Mouse (Mus musculus): ENCODE measurements at regions not wholly inside any gene's neighbourhood (a gene's known extent, or its start where the extent isn't known, plus 50 kb on each side); places are given as distances from the start of the nearest gene placed in this dataset.
"Not testable (repeated sequence)": the region's sequence is repeated elsewhere in the genome, so short reads cannot be mapped to it uniquely, and the experiment has no call there.

DNA sequence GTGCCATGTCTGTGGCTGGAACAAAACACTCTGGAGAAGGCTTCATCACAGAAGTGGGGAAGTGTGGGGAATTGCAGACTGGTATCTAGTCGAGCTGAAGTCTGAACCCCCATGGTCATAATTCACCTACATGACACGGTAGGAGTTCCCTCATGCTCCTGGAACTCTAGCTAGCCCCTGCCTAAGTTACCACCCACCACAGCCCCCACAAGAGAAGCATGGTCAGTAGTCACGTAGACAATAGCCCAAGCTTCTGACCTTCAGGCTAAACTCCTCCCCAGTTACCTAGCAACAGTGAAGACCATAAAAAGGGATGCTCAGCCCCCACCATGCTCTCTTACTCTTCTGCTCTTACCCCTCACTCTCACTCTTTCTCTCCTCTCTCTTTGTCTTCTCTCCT, 143.8 kb upstream of the Gm17728 start:
- DNase-seq: not testable (repeated sequence)

DNA sequence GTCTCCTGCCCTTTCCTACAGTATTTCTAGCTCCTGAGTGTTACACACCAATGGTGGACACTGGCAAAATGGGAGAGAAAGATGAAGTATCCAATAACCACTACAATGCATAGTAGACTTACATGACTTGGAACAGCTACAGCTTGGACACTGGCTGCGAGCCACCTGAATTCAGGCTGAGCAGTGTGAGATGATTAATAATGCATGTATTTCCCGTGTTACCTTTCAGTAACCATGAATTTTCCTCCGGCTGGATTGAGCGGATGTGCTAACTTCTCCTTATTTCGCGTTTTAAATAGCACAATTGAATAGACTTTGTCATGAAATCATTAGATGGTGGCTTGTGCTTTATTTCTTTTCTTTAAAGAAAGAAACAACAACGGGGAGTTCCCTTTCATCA, 142.4 kb upstream of the Gm17728 start:
- no peak for DNase-seq

DNA sequence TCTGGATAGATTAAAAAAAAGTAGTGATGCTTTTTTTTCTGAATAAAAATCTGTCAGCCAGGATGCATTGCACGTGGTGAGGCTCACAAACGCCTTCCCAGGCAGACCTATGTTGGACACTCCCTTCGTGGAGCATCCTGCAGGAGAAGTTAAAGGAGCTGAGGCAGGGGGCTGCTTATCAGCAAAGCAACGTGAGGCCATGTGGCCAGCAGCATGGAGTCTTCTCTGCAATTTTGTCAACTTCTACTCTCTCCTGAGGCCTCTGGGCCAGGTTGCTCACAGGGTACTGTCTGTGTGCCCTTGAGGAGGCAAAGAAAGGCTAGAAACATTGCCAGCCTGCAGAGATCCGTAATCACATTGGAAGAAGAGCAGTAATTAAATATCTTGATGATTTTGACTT, 140.0 kb upstream of the Gm17728 start:
- no peak for DNase-seq

DNA sequence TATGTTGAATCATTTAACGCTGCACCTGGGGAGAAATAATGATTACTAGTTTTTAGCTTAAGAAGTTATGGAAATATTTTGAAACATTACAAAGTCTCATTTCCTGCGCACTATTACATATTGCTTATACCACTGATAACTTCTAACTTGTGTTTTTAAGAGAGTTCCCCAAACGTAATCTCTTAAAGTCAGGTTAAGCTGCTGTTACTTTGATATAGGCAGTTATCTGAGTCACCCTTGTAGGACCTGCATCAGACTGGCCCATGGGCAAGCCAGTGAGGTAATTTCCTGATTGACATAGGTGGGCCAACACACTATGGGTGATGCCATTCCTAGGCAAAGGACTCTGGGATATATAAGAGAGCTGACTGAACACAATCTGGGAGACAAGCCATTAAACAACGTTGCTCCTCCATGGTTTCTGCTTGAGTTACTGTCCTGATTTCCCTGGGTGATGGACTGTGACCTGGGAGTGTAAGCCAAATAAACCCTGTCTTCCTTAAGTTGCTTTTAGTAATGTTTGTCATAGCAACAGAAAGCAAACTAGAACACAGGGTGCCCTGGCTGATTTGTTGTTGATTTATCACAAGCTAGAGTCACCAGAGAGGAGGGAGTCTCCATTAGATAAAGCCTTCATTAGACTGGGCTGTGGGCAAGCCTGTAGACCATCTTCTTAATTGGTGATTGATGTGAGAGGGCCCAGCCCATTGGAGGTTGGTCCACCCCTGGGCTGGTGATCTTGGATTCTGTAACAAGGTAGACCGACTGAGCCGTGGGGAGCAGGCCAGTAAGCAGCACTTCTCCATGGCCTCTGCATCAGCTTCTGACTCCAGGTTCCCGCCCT, 139.3 kb upstream of the Gm17728 start:
- DNase-seq: no peak

DNA sequence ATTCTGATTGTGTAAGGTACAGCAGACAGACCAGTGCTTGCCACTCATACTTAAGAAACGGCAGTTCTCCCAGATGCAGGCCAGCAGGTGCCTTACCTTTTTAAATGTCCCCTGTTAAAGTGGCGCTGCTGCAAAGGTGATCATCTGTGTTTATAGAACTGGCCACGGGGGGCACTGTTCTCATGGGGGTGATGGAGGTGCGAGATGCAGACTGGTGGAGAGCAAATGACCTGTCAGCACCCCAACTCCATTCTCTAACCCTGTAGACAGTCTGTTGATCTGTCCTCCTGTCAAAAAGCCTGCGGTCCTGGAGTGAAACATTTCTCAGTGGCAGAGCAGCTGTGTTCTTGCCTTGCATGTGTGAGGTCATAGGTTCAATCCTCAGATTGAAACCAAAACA, 135.4 kb upstream of the Gm17728 start:
- DNase-seq: no peak

DNA sequence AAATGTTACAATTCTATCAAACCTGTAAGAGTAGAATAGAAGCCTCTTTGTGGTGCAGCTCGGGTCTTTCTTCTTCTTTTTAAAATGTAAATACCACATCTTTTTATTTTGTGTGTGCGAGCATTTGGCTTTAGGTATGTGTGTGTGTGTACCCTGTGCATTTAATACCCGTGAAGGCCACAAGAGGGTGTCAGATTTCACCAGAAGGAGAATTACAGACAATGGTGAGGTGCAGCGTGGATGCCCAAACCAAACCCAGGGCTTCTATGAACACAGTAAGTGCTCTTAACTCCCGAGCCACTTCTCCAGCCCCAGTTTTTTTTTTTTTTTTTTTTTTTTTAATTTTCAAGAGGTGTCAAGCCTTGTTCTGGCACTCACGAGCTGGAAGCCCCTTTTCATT, 135.0 kb upstream of the Gm17728 start:
- peak in 1 of 2 experiments; percentile 7 for DNase-seq

DNA sequence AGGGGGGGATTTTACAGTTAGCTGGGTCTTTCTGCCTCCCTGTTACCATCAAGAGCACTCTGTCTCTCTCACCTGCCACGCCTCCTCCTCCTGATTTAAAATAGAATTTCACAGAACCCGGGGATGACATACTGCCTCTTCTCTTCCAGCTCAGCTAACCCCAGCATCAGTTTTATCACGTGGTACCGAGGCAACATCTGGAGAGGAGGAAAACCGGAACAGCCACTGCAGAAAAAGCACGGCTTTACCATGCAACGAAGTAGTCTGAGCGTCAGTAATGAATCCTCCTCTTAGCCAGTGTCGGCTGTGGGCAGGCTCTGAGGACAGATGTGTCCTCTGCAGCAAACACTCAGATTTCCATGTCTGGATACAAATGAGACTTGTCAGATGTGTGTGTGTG, 134.2 kb upstream of the Gm17728 start:
- DNase-seq: no peak

DNA sequence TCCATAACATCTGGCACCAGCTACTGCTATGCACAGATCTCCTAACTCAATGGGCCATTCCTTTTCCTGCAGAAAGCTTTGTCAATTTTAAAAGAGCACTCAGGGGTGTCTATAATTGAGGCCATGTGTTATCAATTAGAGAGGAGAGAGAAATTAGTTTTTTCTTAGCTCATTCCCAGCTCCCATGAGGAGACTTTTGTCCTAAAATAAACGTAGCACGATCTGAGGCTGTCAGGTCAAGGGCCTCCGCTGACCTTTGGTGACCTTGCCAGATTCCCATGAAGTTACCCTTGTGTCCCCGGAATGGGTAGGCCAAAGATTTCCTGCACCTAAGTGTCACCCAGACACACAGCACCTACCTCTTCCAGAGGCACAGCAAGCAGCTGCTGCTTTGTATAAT, 130.3 kb upstream of the Gm17728 start:
- DNase-seq: no peak

DNA sequence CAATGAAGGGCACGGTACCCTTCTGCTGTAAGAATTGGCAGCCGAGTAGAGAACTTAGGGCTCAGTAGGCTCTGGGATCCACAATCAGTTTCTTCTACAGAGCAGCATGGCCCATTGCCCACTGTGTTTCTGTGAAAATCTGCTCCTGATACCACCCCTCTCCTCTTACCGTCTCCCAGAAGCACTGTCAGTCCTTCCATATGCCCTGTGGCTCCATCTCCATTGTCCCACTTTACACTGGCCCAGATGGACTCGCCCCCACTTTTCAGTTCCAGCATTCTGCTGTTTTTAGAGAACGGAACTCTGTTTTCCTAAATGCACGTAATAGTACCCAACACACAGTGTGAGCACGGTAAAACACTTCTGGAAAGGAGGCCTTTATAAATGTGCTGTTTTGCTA, 129.6 kb upstream of the Gm17728 start:
- DNase-seq: no peak

DNA sequence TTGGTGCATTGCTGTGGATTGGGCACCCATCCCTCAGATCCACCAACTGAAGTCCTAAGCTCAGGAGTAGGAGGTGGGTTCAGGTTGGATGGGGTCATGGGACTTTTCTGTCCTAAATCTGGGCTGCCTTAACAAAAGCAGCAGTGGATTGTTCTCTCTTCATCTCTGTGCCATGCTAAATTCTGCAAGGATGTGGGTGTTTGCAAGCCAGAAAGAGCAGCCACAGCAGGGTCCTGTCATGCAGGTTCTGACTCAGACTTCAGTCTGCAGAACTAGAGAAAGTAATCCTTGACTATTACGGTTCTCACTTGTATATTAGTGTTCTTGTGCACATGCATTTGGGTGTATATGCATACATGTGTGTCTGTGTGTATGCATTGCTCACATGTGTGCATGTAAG, 125.5 kb upstream of the Gm17728 start:
- DNase-seq: no peak

DNA sequence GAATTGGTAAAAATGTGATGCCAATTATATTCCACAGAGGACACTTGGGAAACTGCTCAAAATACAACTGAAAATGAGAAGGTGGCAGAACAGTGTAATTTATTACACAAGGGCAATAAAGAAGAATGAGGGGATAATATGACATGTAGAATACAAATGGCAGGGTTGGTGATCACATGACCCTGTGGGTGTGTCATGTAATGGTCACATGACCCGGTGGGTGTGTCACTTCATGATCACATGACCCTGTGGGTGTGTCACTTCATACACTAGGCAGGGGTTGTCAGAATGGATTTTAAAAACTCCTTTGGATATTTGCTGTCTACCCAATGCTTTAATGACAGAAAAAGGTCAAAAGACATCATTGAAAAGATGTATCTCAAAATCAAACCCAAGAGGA, 123.6 kb upstream of the Gm17728 start:
- DNase-seq: no peak

DNA sequence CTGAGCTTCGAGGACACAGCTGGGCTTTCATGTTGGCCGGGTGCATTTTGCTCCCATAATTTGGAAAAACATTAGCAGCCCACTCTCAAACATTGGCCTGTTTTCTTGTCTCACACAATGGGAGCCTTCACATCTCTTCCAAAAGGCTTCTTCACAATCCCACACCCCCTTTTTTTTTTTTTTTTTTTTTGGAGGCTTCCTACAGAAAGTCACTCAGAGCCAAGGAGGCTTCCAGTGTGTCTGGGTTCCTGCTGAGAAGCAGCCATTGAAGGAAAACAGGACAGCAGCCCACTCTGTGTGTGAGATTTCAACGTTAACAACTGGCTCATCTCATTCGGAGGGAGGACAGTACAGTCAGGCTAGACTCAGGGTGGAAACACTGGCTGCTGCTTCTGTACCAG, 120.8 kb upstream of the Gm17728 start:
- no peak for DNase-seq

DNA sequence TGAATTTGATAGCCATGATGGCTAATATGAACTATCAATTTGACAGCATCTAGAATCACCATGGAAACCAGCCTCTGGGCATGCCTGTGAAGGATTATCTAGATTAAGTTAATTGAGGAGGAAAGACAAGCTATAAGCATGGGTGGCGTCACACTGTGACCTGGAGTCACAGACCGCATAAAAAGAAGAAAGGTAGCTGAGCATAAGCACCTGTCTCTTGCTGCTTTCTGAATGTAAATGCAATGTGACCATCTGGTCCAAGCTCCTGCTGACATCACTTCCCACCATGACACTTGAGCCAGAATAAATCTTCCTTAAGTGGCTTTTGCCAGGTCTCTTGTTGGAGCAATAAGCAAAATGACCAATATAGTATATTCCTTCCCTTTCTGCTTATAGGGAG, 113.4 kb upstream of the Gm17728 start:
- no peak for DNase-seq

DNA sequence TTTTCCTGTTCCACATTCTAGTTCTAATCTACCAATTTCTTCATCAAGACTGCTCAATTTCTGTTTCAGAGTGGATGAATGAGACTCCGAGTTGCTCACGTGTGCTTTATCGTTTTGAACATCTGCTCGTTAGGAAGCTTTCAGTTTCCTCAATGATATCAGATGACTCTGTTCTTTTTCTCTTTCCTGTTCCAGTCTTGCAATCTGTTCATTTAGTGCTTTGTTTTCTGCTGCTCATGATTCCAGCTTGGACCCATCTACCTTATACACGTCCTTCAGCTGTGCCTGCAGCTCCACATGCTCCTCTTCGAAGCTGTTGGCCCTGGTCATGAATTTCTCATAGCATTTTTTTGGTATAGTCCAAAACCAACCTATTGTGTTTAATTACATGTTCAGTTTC, 99.1 kb upstream of the Gm17728 start:
- no peak for DNase-seq

DNA sequence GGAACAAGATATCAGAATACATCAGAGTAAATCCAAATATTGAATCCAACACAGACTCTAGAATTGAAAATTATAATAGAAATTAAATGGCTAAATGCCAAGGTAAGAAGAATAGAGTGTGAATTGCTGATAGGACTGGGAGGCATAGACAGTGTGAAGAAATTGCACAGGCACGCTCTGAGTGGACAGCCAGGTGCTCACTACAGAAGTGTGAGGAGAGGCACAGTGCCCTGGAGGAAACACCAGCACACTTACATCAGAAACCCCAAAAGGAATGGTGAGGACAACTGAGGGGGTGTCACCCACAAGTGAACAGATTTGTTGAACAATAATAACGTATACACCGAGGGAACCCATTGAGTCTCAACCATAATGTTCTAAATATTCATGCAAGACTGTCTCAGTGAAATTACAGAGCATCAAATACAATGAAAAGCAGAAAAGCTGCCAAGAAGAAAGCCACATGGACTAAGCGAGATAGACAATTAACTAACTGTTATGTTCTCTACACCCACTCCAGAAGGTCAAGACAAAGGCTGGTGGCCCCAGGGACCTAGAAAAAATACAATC, 92.9 kb upstream of the Gm17728 start:
- no peak for DNase-seq

DNA sequence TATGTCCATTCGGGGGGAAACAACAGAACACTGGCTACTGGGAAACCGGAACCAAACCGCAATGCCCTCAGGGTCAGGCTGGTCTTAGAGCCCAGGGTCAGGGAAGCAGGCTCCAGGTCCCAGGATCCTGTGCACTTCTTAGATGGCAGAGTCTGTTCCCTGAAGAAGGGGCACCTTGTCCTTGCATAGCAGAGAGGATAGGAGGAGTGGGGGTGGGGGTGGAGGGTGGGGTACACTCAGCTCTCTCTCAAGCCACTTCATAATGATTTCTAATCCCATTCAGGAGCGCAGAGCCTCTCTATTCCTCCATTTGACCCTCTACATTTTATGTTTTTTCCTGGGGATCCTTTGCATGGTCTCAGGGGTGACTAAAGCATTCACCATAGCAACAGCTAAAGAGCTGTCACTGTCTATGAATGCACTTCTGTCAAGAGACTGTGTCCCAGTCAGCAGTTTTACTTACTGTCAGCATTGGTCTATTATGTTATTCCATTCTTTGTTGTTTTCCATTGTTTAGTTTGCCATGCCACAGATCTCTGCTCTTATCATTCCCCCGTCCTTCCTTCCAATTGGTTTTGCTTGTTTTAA, 64.2 kb upstream of the Gm17728 start:
- no peak for DNase-seq

Data from kidney, postnatal 4 days (tissue).